Mouse (Mus musculus) c-Kit-negative CD71-positive TER-119-positive erythroid progenitor cells, embryonic 14.5 days (primary cell): ENCODE results near the gene Sez6l2.
"Not testable (repeated sequence)": the region's sequence is repeated elsewhere in the genome, so short reads cannot be mapped to it uniquely, and the experiment has no call there.

ENCODE experiments used
- DNase-seq: peaks from one replicate; pipeline ENCODE4 v3.0.0-alpha.2; 2013; ENCODE audit warnings: low read depth, low spot score

Gene Sez6l2

GRCm38 (mm10) chr7:126949793-126950646 is at the start of gene Sez6l2:
Gene Sez6l2, plus strand, starts transcription at chr7:126950563.
- DNase-seq: peak; percentile 33

GRCm38 (mm10) chr7:126905590-126905989 is 44.8 kb upstream of the Sez6l2 start:
- DNase-seq: no peak

GRCm38 (mm10) chr7:126914844-126915243 is 35.5 kb upstream of the Sez6l2 start:
- DNase-seq: no peak

GRCm38 (mm10) chr7:126918356-126918755 is 32.0 kb upstream of the Sez6l2 start:
- not testable (repeated sequence) for DNase-seq

GRCm38 (mm10) chr7:126919973-126920372 is 30.4 kb upstream of the Sez6l2 start:
- no peak for DNase-seq

GRCm38 (mm10) chr7:126921563-126921962 is 28.8 kb upstream of the Sez6l2 start:
- DNase-seq: no peak

GRCm38 (mm10) chr7:126922624-126923060 is 27.7 kb upstream of the Sez6l2 start, which contains the start of gene Tmem219:
Gene Tmem219, minus strand, starts transcription at chr7:126922917.
- DNase-seq: no peak

GRCm38 (mm10) chr7:126923999-126924398 is 26.4 kb upstream of the Sez6l2 start:
- no peak for DNase-seq

GRCm38 (mm10) chr7:126926299-126926698 is 24.1 kb upstream of the Sez6l2 start:
- DNase-seq: no peak

GRCm38 (mm10) chr7:126928384-126929037 is 21.9 kb upstream of the Sez6l2 start, which contains the start of gene Kctd13:
Gene Kctd13, plus strand, starts transcription at chr7:126928879.
- peak; percentile 85 for DNase-seq

- DNase-seq: no peak
These were observed 21.3 kb upstream of the Sez6l2 start for GRCm38 (mm10) chr7:126929046-126929445.

GRCm38 (mm10) chr7:126932652-126933051 is 17.7 kb upstream of the Sez6l2 start:
- no peak for DNase-seq

GRCm38 (mm10) chr7:126941171-126941570 is 9.2 kb upstream of the Sez6l2 start:
- no peak for DNase-seq

GRCm38 (mm10) chr7:126941801-126942200 is 8.6 kb upstream of the Sez6l2 start:
- DNase-seq: no peak

- no peak for DNase-seq
These were observed 3.8 kb upstream of the Sez6l2 start for GRCm38 (mm10) chr7:126946530-126946929.

GRCm38 (mm10) chr7:126948626-126949025 is 1.7 kb upstream of the Sez6l2 start:
- no peak for DNase-seq

- DNase-seq: no peak
These were observed 965 bp upstream of the Sez6l2 start, which contains the start of gene Asphd1 for GRCm38 (mm10) chr7:126949403-126949792. Gene Asphd1, minus strand, starts transcription at chr7:126949582.

GRCm38 (mm10) chr7:126950647-126951615 is 568 bp downstream of the Sez6l2 start:
- DNase-seq: no peak

GRCm38 (mm10) chr7:126951741-126952140 is 1.4 kb downstream of the Sez6l2 start:
- DNase-seq: no peak

- DNase-seq: no peak
These were observed 2.3 kb downstream of the Sez6l2 start for GRCm38 (mm10) chr7:126952646-126953045.

GRCm38 (mm10) chr7:126955125-126955524 is 4.8 kb downstream of the Sez6l2 start:
- no peak for DNase-seq
